Mouse (Mus musculus) urinary bladder, postnatal 10 days (tissue): ENCODE results near the gene Cit.

Experiments used
- DNase-seq: peaks from one replicate; pipeline ENCODE4 v3.0.0; 2022; ENCODE audit warnings: low spot score

Gene Cit

GRCm38 (mm10) chr5:115971236-115971635 is 126.2 kb downstream of the Cit start:
- DNase-seq: no peak

GRCm38 (mm10) chr5:115975672-115976071 is 130.6 kb downstream of the Cit start:
- DNase-seq: no peak

GRCm38 (mm10) chr5:115976446-115976845 is 131.4 kb downstream of the Cit start:
- no peak for DNase-seq

GRCm38 (mm10) chr5:115977266-115977665 is 132.2 kb downstream of the Cit start:
- no peak for DNase-seq

DNA sequence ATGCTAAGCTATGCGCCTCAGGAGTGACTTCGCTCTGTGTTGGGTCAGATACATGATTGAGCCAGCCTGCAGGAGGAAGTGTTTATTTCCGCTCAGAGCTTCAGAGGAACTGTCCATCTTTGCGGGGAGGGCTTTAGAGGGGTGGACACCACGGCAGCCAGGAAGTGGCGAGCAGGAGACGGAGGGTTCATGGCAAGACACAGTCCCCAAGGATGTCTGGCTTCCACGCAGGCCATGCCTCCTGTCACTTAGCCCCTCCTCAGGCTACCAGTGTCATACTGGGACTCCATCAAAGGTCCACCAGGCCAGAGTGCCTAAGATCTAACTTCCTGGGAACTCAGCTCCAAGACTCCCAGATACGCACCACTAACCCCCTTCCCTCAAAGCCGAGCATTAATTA is 132.7 kb downstream of the Cit start:
- no peak for DNase-seq

DNA sequence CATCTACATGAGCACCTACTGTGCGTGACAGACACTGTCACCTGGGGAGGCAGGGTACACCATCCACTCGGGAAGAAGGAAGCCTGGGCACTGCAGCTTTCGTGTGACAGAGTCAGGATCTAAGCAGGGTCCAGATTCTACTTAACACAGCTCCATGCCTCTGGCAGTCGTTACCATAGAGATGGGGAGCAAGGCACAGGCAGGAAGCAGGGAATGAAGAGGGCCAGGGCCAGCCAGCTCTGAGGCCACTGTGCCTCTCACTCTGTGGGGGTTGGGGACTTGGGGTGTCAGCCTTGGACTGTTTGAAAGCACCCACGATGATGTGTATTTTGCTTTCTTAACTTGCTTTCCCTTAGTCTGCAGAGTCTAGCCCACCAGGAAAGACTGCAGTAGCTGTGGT is 133.2 kb downstream of the Cit start:
- no peak for DNase-seq

DNA sequence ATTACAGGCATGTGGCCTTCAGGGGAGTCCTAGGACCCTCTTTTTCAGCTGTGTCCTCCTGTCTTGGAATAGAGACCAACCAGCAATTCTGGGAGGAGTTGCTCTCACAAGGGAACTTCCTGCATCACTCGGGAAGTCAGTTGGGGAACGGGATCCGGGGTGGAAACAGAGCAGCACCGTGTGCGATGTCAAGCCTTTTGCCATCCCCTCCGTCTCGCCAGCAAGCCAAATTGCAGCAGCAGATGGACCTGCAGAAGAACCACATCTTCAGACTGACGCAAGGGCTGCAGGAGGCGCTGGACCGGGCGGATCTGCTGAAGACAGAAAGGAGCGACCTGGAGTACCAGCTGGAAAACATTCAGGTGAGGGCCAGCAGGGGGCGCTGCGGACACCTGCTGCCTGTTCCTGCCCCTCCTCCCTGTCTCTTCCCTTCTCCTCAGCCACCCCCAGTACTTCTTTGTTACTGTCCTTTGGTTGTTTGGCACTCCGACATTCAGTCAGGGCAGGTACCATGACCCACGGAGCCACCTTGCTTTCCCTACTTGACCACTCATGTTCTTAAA is 134.1 kb downstream of the Cit start:
- no peak for DNase-seq

DNA sequence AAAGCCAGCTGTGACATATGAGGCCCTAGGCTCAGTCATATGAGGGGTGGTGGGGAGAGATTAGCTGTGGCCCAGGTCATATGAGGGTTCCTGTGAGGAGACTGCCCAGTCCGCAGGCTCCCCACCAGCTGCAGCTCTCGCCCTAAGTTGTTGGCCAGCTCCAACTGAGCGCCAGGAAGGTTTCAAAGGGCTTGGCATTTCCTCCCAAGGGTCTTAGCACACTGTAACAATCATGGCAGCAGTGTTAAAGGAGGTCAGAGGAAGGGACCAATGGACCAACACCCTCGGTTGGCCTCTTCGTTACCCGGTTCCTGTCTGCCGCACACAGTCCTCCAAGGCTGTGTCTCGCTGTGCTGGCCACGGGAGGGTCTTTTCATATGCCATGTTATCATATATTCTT is 135.5 kb downstream of the Cit start:
- DNase-seq: no peak

DNA sequence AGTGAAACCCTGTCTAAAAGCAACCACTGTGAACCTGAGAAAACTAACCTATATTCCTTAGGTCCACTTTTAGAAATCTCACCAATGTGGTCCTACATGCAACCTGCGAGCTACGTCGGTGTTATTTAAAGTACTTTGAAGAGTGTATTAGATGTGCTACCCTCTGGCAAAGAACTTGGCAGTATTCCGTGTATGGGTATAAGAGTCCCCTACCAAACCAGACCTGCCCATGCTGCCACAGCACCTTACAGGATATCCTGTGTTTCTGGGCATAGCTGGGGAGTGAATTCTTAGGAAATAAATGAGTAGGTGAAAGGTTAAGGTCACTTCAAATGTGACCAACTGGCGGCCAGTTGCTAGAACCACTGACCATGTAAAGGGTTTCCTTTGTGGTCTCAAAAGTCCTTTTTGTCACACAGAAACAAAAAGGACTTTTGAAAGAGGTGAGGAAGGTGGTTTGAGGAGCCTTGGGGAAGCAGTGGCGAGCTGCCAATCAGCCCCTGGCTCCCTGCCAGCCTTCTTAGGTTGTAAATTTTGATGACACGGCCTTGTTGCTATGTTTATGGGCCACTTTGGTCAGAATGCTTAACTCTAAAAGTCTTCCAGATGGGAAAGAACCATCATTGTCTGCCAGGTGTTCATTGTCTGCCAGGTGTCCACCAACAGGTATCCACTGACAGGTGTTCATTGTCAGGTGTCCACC is 137.7 kb downstream of the Cit start:
- no peak for DNase-seq

DNA sequence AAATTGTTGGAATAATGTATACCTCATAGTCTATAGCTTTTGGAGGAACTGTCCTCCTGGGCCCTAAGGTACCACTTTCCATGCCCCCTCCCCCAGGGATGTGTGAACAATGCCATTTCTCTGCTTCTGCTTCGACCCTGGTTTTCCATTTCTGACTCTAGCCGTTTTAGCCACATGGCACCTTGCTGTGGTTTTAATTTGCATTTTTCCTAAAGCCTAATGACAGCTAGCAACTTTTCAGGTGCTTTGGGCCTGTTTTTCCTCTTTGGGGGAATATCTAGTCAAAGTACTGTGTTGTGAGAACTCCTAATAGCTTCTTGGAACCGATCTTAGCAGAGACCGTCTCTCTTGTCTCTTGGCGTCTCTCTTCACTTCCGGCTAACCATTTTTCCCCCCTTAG is 139.3 kb downstream of the Cit start:
- no peak for DNase-seq

GRCm38 (mm10) chr5:115985101-115985500 is 140.0 kb downstream of the Cit start:
- DNase-seq: no peak

DNA sequence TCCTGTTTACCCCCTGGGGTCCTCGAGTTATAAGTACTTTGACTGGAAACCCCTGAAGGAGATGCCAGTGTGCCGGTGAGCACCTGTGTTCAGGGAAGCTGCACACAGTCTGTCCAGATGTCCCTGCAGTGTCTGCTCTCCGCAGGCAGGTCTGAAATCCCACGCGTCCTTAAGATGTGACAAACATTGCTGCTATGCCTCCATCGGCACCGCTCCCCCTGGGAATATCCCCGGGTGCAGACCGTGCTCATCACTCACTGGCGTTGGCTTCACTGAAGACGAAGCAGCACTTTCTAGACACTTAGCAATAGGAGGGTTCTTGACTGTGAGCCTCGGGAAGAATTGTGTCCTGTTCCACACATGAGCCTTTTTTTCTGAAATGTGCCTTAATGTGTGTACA is 142.2 kb downstream of the Cit start:
- DNase-seq: no peak

DNA sequence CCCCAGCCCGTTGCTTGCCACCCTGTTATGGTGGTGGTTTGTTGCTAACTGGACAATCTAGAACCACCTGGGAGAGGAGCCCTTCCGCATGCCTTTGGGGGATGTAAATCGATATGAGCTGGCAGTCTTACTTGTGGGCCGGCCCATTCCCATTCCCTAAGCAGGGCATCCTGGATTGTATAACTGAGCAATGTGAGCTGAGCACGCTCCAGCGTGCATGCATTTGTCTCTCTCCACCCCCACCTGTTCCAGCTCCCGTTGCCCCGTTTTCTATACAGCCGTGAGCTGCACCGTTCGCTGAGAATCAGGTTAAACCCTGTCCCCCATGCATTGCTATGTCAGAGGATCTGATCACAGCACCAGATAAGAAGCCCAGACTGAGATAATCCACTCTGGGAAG is 146.6 kb downstream of the Cit start:
- no peak for DNase-seq

DNA sequence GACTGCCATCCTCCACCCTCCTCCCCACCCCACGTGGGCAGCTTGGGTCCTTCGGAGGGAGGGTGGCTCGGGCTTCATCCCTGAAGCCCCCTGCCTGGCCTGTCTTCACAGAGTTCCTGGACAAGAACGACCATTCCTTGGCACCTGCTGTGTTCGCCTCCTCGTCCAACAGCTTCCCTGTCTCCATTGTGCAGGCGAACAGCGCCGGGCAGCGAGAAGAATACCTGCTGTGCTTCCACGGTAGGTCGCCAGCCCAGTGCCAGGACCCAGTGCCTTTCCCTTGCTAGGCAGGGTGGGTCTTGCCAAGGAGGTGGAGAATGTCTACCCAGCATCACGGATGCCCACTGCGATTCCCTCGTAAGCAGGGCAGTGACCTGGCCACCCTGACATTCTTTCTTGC is 149.0 kb downstream of the Cit start:
- DNase-seq: no peak

DNA sequence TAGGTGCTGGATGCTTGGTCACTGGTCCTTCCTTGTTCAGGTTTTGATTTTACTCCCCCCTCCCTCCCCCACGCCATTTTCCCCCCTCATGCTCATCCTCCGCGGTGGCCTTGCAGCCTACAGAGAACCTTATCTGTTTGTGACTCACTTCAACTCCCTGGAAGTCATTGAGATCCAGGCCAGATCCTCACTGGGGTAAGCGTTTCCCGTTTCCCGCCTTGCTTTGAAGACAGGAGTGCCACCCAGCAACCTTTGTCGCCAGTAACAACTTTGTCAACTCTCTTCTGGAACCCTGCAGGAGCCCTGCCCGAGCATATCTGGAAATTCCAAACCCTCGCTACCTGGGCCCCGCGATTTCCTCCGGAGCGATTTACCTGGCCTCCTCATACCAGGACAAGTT is 152.3 kb downstream of the Cit start:
- no peak for DNase-seq

DNA sequence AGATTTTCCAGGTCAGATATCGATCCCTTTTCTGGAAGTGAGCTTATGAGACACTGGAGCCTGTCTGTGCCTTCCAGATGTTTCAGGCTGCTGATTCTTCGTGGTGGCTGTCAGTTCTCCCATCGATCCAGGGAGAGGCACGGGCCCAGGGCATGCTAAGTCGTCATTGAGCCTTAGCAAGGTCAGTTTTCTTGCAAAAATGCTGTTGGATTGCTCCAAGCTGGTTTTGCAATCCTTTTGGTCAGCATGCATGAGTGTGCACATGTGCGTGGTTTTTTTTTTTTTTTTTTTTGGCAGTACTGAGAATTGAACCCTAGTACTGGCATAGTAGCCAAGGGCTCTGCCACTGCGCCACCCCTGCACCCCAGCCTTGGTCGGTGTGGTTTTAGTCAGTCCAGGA is 158.1 kb downstream of the Cit start:
- no peak for DNase-seq

- DNase-seq: no peak
These were observed 158.7 kb downstream of the Cit start for GRCm38 (mm10) chr5:116003825-116004224.

GRCm38 (mm10) chr5:116004271-116004670 is 159.2 kb downstream of the Cit start:
- DNase-seq: no peak

DNA sequence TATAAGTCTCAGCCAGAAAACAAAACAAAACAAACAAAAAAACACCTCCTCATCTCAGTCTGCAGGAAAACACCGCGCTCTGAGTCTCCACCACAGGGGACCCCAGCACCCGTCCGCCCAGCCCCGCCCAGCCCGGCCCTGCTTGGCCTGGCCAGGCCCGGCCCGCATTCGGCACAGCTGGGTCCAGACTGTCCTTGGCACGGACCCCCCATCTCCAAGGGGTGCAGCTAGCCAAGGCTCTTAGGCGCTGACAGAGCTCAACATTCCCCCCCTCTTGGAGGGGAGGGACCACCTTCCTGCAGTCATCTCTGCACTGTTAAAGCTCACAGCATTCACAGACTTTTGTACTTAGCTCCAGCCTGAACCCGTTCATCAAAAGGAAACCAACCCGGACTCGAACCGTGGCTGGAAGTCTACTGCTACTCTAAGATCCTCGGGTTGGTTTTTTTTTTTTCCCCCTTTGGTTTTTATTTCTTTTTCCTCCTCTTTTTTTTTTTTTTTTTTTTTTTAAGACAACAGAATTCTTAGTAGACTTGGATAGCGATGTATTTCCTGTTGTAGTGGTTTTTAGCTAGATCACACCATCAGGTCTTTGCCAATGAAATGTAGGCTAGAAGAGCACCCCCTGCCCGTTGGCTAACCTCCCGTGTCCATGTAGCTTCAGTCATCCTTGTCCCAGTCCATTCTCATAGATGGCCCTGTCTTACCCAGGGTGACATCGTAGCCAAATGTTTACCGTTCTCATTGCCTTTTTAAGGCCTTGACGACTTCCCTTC is 161.4 kb downstream of the Cit start:
- DNase-seq: no peak

DNA sequence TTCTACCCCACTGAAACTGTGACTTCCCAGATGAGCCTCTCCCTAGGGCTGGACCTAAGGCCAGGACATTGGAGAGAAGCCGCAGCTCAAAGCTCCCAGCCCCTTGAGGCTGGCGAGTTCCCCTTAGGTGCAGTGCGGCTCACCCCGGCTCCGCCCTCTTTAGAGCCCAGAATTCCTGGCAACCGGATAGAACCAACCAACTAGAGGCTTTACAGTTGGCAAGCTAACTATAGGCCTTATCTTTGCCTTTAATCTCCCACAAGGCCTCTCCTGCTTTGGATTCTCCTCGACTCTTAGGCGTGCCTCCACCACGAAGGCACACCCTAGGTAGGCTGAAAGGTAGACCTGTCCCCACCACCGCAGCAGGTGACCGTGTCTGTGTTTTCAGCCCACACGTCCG is 162.6 kb downstream of the Cit start:
- no peak for DNase-seq

DNA sequence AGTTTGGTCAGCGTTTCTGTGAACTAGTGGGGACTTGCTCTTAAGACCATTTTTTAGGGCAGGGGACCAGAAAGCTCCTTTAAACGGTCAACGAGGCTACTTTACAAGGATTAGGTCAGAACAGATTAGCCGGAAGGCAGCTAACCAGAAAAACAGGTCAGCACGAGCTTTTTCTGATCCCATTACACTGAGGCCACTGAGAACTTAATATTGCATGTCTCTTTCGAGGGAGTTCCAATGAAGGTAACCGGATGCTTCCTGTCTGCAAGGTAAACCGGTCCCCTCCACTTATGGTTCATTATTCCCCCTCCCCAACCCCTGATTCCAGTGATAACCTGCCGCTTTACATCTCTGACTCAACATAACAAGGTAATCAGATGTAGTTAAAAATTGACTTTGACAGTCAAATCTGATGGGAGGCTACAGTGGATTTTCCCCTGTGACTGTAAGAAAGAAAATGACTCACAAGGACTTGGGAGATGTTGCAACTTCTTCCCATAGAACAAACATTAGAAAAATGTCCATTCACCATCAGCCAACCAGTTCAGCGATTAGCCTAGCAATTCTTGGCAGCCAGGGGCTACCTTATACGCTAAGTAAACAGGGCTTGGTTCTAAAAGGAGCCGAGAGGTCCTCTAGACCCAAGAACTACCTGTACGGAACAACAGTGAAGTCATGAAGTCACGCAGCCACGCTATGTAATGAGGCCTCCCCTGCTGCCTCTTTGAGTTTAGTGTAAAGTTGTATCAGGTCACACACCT is 164.2 kb downstream of the Cit start:
- no peak for DNase-seq

DNA sequence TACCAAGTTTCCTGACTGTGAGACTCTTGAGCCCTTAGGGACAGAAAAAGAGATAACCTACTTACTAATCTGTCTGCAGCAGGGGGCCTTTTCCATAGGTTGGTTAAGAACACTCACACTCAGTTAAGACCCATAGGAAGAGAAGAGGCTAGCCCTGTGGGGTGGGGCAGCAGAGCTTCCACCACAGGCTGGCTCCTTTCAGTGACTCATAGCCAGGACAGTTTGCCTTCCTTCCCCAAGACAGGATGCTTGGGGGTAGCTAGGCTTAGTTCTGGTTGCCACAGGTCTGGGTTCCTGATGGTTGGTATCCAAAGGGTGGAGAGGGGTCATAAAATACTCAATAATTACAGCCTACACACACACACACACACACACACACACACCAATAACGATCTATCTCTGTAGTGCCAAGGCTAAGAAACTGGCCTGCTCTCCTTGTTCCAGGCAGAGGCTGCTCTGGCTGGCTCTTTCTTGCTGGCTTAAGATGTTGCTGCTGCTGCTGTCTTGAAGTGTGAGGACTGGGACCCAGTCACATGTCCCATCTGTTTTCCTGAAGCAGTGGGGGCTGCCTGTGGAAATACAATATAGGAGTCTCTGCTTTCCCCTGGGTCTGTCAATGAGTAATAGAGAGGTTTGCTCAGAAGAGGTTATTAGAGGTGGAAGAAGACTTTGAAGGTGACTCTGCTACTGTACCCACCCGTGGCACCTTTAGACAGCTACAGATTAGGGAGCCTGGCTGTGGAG is 165.0 kb downstream of the Cit start:
- DNase-seq: no peak
